Mouse (Mus musculus): ENCODE results near the gene Serpina3j.

- TF ChIP-seq GATA1 (IDR thresholded peaks at IDR 0.05; ENCODE audit: low read length) = no peak
- no peak for TF ChIP-seq TAL1 (IDR thresholded peaks at IDR 0.05; ENCODE audit: low read length)
These were observed 35.9 kb upstream of the Serpina3j start for GRCm38 (mm10) chr12:104278216-104279055.
